Mouse (Mus musculus): ENCODE data around the gene Mob3c.

GRCm38 (mm10) chr4:115881183-115881582, 53.3 kb downstream of the Mob3c start:
- TF ChIP-seq CTCF (IDR thresholded peaks at IDR 0.05; ENCODE audit: extremely low read depth, insufficient read depth, insufficient read length, insufficient replicate concordance): no peak
- TF ChIP-seq POLR2A (IDR thresholded peaks at IDR 0.05; ENCODE audit: low read depth, low read length): no peak

All from spleen, adult 2 months (tissue).